In the genomic region with DNA sequence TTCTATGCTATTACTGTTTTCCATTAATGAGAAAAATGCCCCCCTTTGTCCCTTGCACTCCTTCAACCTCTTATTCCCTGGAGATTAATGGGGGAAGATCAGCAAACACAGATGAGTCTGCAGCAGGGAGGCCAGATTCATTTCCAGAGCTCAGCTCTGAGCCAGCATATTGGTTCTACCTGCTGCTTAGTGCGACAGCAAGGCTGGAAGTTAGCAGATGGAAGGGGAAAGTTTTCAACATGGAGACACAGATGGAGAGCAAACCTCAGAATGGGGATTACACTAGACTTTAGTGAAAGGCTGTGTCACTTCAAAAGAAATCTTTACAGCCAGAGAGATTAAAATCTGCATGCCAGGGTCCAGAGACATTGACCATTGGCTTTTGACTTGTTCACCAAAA, we compare ENCODE assay signal across 21 mouse cellular contexts.
A peak's percentile ranks its signal among the peaks of the same experiment; 100 is the strongest.
DNase-seq lines count a peak whose midpoint lies in the region; ATAC-seq lines count a peak whose summit lies in the region.
"Had no signal": no experiment of that assay in that cellular context is flagged by ENCODE, and none has a peak within 500 bp of the region (broad histone marks: within the 10 kb centered on the region; RNA-seq: fewer than 3 reads in every experiment).

No protein-coding gene starts in this region.

- WGBS in forebrain, embryonic 14.5 days: 73% methylated on average over 1 of the region's 1 CpGs
- 80% methylated on average over 1 of the region's 1 CpGs for WGBS in forebrain, embryonic 10.5 days
- WGBS in hindbrain, embryonic 12.5 days: 62% methylated on average over 1 of the region's 1 CpGs

- no peak overlapping the region for H3K4me2 ChIP-seq in forebrain, embryonic 14.5 days (ENCODE audit: low read length)
- H3K4me2 ChIP-seq in hindbrain, embryonic 12.5 days (replicated peaks): no peak overlapping the region
- H3K4me2 ChIP-seq: heart, embryonic 15.5 days; midbrain, embryonic 15.5 days; neural tube, embryonic 13.5 days had no signal

- no peak overlapping the region for H3K4me3 ChIP-seq in forebrain, embryonic 14.5 days (ENCODE audit: low read depth, low read length)
- no peak overlapping the region for H3K4me3 ChIP-seq in forebrain, embryonic 10.5 days
- H3K4me3 ChIP-seq in hindbrain, embryonic 12.5 days: no peak overlapping the region
- H3K4me3 ChIP-seq: embryonic facial prominence, embryonic 10.5 days; heart, embryonic 15.5 days; midbrain, embryonic 15.5 days; myocyte; neural tube, embryonic 13.5 days had no signal

- no peak overlapping the region for H3K9ac ChIP-seq in forebrain, embryonic 14.5 days (ENCODE audit: low read length)
- H3K9ac ChIP-seq in hindbrain, embryonic 12.5 days: no peak overlapping the region
- H3K9ac ChIP-seq: heart, embryonic 15.5 days; midbrain, embryonic 15.5 days; neural tube, embryonic 13.5 days had no signal

- intact Hi-C loops in left cerebral cortex, postnatal 14 days (cut with DNase I): no loop called here

- no peaks in the 10 kb centered on the region for H3K9me3 ChIP-seq in forebrain, embryonic 14.5 days (replicated peaks; ENCODE audit: control insufficient read depth, low read length)
- H3K9me3 ChIP-seq in forebrain, embryonic 10.5 days: no peaks in the 10 kb centered on the region
- no peaks in the 10 kb centered on the region for H3K9me3 ChIP-seq in hindbrain, embryonic 12.5 days (replicated peaks)
- H3K9me3 ChIP-seq: embryonic facial prominence, embryonic 10.5 days; heart, embryonic 15.5 days; midbrain, embryonic 15.5 days; neural tube, embryonic 13.5 days had no signal

- peak; percentile 31 for DNase-seq in forebrain, embryonic 14.5 days (ENCODE audit: low spot score)
- no peak for DNase-seq in forebrain, embryonic 10.5 days (ENCODE audit: extremely low spot score, low spot score)
- peak; percentile 24 for DNase-seq in right cerebral cortex, postnatal 25 days
- no peak for DNase-seq in right cerebral cortex, postnatal 4 days
- DNase-seq in layer of hippocampus, adult 9-11 months: peak; percentile 57
- no peak for DNase-seq in cerebellum, adult 11 months
- DNase-seq in left cerebral cortex, postnatal 14 days (ENCODE audit: low spot score in 2 of 2): no peak
- DNase-seq: adrenal gland, postnatal 10 days; cerebellum, adult 9-10 months; heart, postnatal 4 days; kidney, postnatal 4 days; lung, postnatal 4 days had no signal

- H3K36me3 ChIP-seq in forebrain, embryonic 14.5 days (ENCODE audit: control insufficient read depth, insufficient read depth, low read length): no peaks in the 10 kb centered on the region
- no peaks in the 10 kb centered on the region for H3K36me3 ChIP-seq in forebrain, embryonic 10.5 days (replicated peaks)
- H3K36me3 ChIP-seq in hindbrain, embryonic 12.5 days: no peaks in the 10 kb centered on the region
- H3K36me3 ChIP-seq: embryonic facial prominence, embryonic 10.5 days; heart, embryonic 15.5 days; midbrain, embryonic 15.5 days; neural tube, embryonic 13.5 days had no signal

- H3K27ac ChIP-seq in forebrain, embryonic 14.5 days (ENCODE audit: low read depth, low read length): no peak overlapping the region
- H3K27ac ChIP-seq in forebrain, embryonic 10.5 days: no peak overlapping the region
- H3K27ac ChIP-seq in hindbrain, embryonic 12.5 days: no peak overlapping the region
- H3K27ac ChIP-seq: embryonic facial prominence, embryonic 10.5 days; heart, embryonic 15.5 days; midbrain, embryonic 15.5 days; neural tube, embryonic 13.5 days; stomach, postnatal 0 days had no signal

- H3K27me3 ChIP-seq in forebrain, embryonic 14.5 days (replicated peaks; ENCODE audit: control insufficient read depth, insufficient read depth, low read length): no peaks in the 10 kb centered on the region
- H3K27me3 ChIP-seq in forebrain, embryonic 10.5 days (ENCODE audit: poor library complexity, severe bottlenecking): no peaks in the 10 kb centered on the region
- H3K27me3 ChIP-seq in hindbrain, embryonic 12.5 days: no peaks in the 10 kb centered on the region
- H3K27me3 ChIP-seq: heart, embryonic 15.5 days; midbrain, embryonic 15.5 days; neural tube, embryonic 13.5 days had no signal

- peak; percentile 50; the same call in 1 of the 2 replicates for ATAC-seq in forebrain, embryonic 14.5 days
- no peak for ATAC-seq in hindbrain, embryonic 12.5 days (ENCODE audit: low FRiP score)
- ATAC-seq: hindbrain, embryonic 16.5 days; intestine, embryonic 16.5 days; midbrain, embryonic 15.5 days had no signal

- H3K4me1 ChIP-seq in forebrain, embryonic 14.5 days (ENCODE audit: control insufficient read depth, insufficient read depth, low read length): no peaks in the 10 kb centered on the region
- H3K4me1 ChIP-seq in forebrain, embryonic 10.5 days: no peaks in the 10 kb centered on the region
- no peaks in the 10 kb centered on the region for H3K4me1 ChIP-seq in hindbrain, embryonic 12.5 days
- H3K4me1 ChIP-seq: embryonic facial prominence, embryonic 10.5 days; heart, embryonic 15.5 days; midbrain, embryonic 15.5 days; neural tube, embryonic 13.5 days had no signal

Comparison
In these comparisons a context has a peak if more than half of its experiments do, and no peak if none do; other contexts are left out.
1. DNase-seq: peak in forebrain, embryonic 14.5 days (single experiment), right cerebral cortex, postnatal 25 days (single experiment) and layer of hippocampus, adult 9-11 months (single experiment); none in forebrain, embryonic 10.5 days (single experiment), right cerebral cortex, postnatal 4 days (single experiment), cerebellum, adult 11 months (single experiment) and left cerebral cortex, postnatal 14 days (0 of 2).